Mouse (Mus musculus) hematopoietic stem cell, adult 5-6 weeks (primary cell): ENCODE data around the gene Phip. TPM values are rescaled to one million over a fixed set of nuclear protein-coding genes. Genes with fewer than 3 reads are reported as not detected.
A peak's percentile ranks its signal among the peaks of the same experiment; 100 is the strongest.

Experiments
- ATAC-seq, 2 experiments: fragments of 125-278 bp in 1 of 2; replicated peaks in 1 of 2; 2 replicates each; pipeline ENCODE4 v1.8.0; 2016 to 2017; ENCODE audit warnings: inconsistent platforms in 2 of 2, mild to moderate bottlenecking in 2 of 2, moderate number of reproducible peaks in 2 of 2, low read depth in 1 of 2, moderate TSS enrichment in 1 of 2; ENCODE audit not compliant: low FRiP score in 2 of 2, poor library complexity in 2 of 2, severe bottlenecking in 2 of 2, insufficient read depth in 1 of 2, low TSS enrichment in 1 of 2
- total RNA-seq: library from RNA; stranded (forward); fragments of 172-1452, 232-1000 nt; gene quantifications from 2 replicates; pipeline ENCODE4 v1.2.3, GENCODE M21; 2017

Phip gene
- total RNA-seq, 1 experiment from 2014 or later = 213 TPM

- ATAC-seq = no peak
Observed at GRCm38 (mm10) chr9:82951435-82952004, 23.8 kb downstream of the Phip start.

GRCm38 (mm10) chr9:82907246-82907645 lies 68.1 kb downstream of the Phip start:
- no peak for ATAC-seq

GRCm38 (mm10) chr9:82888645-82889044 lies 86.7 kb downstream of the Phip start:
- no peak for ATAC-seq

GRCm38 (mm10) chr9:82884177-82884576 lies 91.1 kb downstream of the Phip start:
- ATAC-seq = no peak

- no peak for ATAC-seq
Observed at GRCm38 (mm10) chr9:82877078-82877477, 98.2 kb downstream of the Phip start.

- no peak for ATAC-seq
Observed at GRCm38 (mm10) chr9:82867698-82868097, 107.6 kb downstream of the Phip start.

GRCm38 (mm10) chr9:82866121-82866520 lies 109.2 kb downstream of the Phip start:
- no peak for ATAC-seq

- ATAC-seq = no peak
Observed at GRCm38 (mm10) chr9:82861775-82862430, 113.4 kb downstream of the Phip start.

GRCm38 (mm10) chr9:82861316-82861715 lies 114.0 kb downstream of the Phip start:
- no peak for ATAC-seq

GRCm38 (mm10) chr9:82860805-82861204 lies 114.5 kb downstream of the Phip start:
- ATAC-seq = no peak

- no peak for ATAC-seq
Observed at GRCm38 (mm10) chr9:82856241-82856640, 119.1 kb downstream of the Phip start.

- ATAC-seq = no peak
Observed at GRCm38 (mm10) chr9:82854973-82855614, 120.2 kb downstream of the Phip start.

- ATAC-seq = peak; percentile 67 to 74; a peak in 3 of 4 replicates
Observed at GRCm38 (mm10) chr9:82854040-82854439, 121.3 kb downstream of the Phip start.

- ATAC-seq = no peak
Observed at GRCm38 (mm10) chr9:82842671-82843070, 132.6 kb downstream of the Phip start.

GRCm38 (mm10) chr9:82835921-82836320 lies 139.4 kb downstream of the Phip start:
- no peak for ATAC-seq

GRCm38 (mm10) chr9:82831891-82832290 lies 143.4 kb downstream of the Phip start:
- ATAC-seq = no peak

- peak; percentile 94 to 97 for ATAC-seq
Observed at GRCm38 (mm10) chr9:82829693-82830430, 145.5 kb downstream of the Phip start.
